Mouse (Mus musculus) spleen, adult 2 months (tissue): ENCODE measurements around the gene Sirt4. TPM values are rescaled to one million over a fixed set of nuclear protein-coding genes. Genes with fewer than 3 reads are reported as not detected.

ENCODE experiments used
- DNase-seq, 2 experiments: peaks; one replicate each; pipeline versions ENCODE4 v3.0.0 to v3.0.0-alpha.2; 2012 to 2021; ENCODE audit warnings: low spot score in 2 of 2, low read depth in 1 of 2
- H3K27ac ChIP-seq: fragments of 200-500 bp; 2 replicates; pipeline ENCODE4 v1.5.1; 2012; ENCODE audit warnings: low read length, inconsistent platforms; ENCODE audit not compliant: insufficient read depth
- H3K27me3 ChIP-seq: fragments of 200-500 bp; 2 replicates; pipeline ENCODE4 v1.6.1; 2012; ENCODE audit warnings: mild to moderate bottlenecking, moderate library complexity, low read length, inconsistent platforms; ENCODE audit not compliant: control insufficient read depth, insufficient read depth
- H3K36me3 ChIP-seq: fragments of 200-500 bp; 2 replicates; pipeline ENCODE4 v1.6.1; 2012; ENCODE audit warnings: mild to moderate bottlenecking, low read length, inconsistent platforms; ENCODE audit not compliant: control insufficient read depth, insufficient read depth
- H3K4me1 ChIP-seq: fragments of 200-500 bp; 2 replicates; pipeline ENCODE4 v1.6.1; 2011; ENCODE audit warnings: inconsistent platforms; ENCODE audit not compliant: control insufficient read depth, insufficient read depth, insufficient read length
- H3K4me3 ChIP-seq: fragments of 200-500 bp; 2 replicates; pipeline ENCODE4 v1.5.1; 2011; ENCODE audit warnings: mild to moderate bottlenecking, inconsistent platforms; ENCODE audit not compliant: insufficient read depth, insufficient read length; ENCODE audit errors: extremely low read depth
- CTCF ChIP-seq: fragments of 200-500 bp; IDR thresholded peaks from 2 replicates; pipeline ENCODE4 v1.5.1; 2011; ENCODE audit warnings: mild to moderate bottlenecking, inconsistent platforms; ENCODE audit not compliant: insufficient read depth, insufficient read length, insufficient replicate concordance; ENCODE audit errors: extremely low read depth
- POLR2A ChIP-seq: fragments of 200-500 bp; IDR thresholded peaks from 2 replicates; pipeline ENCODE4 v1.6.1; 2011; ENCODE audit warnings: low read depth, low read length, inconsistent platforms
- WGBS: fragments of 180-500 bp; shearing (Covaris S2); methylation state at CpG from one replicate; pipeline ENCODE4 v1.1.7; 2018; 5-methylcytosine and 5-hydroxymethylcytosine counted together
- polyA plus RNA-seq: library from polyadenylated mRNA; depleted of rRNA; stranded (reverse); fragments of >200 nt; gene quantifications from 2 replicates; pipeline ENCODE4 v1.2.3, GENCODE M21; 2012

The Sirt4 gene
- polyA plus RNA-seq, 1 experiment = 19.6 TPM

DNA sequence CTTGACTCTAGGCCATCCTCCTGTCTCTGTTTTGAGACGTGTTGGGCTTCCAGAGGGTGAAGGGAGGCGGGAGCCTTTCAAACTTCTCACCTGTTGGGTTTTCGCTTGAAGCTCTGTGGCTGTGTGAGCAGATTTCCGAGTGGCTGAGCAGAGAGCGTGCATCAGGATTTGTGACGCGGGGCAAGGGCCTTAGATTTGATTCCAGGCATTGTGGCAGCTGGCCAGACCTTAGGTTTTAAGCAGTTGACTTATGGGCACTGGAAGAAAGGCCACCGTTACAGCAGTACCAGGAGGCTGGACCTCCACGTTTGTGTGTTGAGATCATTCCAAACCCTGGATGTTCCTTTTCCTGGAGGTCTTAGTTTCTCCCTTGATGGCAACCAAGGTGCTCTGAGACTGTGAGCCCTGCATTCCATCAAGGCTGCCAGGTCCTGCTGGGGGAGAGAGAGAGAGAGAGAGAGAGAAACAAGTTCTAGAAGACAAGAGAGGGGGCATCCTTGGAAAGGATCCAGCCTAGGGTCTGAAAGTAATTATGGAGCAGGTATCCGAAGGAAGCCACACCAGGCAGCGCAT, 50.2 kb downstream of the Sirt4 start:
- Histone ChIP-seq H3K4me1 (no peaks in the 10 kb centered on the region; the same call in 1 of the 2 replicates), H3K27me3 (peaks cover 25% of the 10 kb centered on the region), H3K36me3 (no peaks in the 10 kb centered on the region), H3K27ac (no peak overlapping the region), H3K4me3 (no peak overlapping the region)
- WGBS = 84% methylated on average over 11 of the region's 11 CpGs
- TF ChIP-seq CTCF = no peak
- no peak for TF ChIP-seq POLR2A
- no peak for DNase-seq

GRCm38 (mm10) chr5:115433191-115433590, 51.3 kb downstream of the Sirt4 start:
- no peak overlapping the region for H3K27ac ChIP-seq
- H3K36me3 ChIP-seq = no peaks in the 10 kb centered on the region
- no peaks in the 10 kb centered on the region; the same call in 1 of the 2 replicates for H3K4me1 ChIP-seq
- no peak for TF ChIP-seq POLR2A
- TF ChIP-seq CTCF = no peak
- H3K4me3 ChIP-seq = no peak overlapping the region
- H3K27me3 ChIP-seq = peaks cover 28% of the 10 kb centered on the region
- WGBS = 77% methylated on average over 8 of the region's 8 CpGs
- no peak for DNase-seq

DNA sequence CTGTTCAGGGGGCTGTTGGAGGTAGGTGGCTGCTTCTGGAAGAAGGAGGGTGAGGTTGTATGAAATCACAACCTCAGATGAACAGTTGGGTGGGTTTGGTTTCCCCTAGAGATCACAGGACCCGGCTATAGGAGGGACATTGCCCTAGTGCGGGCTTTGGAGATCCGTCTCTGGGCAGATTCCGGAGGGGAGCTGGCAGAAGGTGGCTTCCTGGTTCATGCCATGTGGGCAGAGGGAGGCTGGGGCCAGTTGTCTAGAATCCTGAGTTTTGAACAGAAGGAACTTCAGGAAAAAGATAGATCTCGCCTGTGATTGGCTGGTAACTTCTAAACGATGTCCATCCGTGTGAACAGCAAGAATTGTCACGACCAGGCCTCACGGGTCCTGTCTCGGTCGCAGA, 52.1 kb downstream of the Sirt4 start:
- WGBS = 81% methylated on average over 11 of the region's 11 CpGs
- H3K27ac ChIP-seq = no peak overlapping the region
- H3K36me3 ChIP-seq = no peaks in the 10 kb centered on the region
- DNase-seq = no peak
- H3K4me3 ChIP-seq = no peak overlapping the region
- no peaks in the 10 kb centered on the region; the same call in 1 of the 2 replicates for H3K4me1 ChIP-seq
- H3K27me3 ChIP-seq = peaks cover 29% of the 10 kb centered on the region
- no peak for TF ChIP-seq CTCF
- TF ChIP-seq POLR2A = no peak

GRCm38 (mm10) chr5:115431898-115432259, 52.6 kb downstream of the Sirt4 start:
- H3K27ac ChIP-seq = no peak overlapping the region
- no peaks in the 10 kb centered on the region for H3K36me3 ChIP-seq
- WGBS = 35% methylated on average over 7 of the region's 7 CpGs
- H3K27me3 ChIP-seq = peaks cover 31% of the 10 kb centered on the region
- H3K4me1 ChIP-seq = no peaks in the 10 kb centered on the region; the same call in 1 of the 2 replicates
- DNase-seq = no peak
- H3K4me3 ChIP-seq = no peak overlapping the region
- TF ChIP-seq CTCF (no peak), POLR2A (no peak)

DNA sequence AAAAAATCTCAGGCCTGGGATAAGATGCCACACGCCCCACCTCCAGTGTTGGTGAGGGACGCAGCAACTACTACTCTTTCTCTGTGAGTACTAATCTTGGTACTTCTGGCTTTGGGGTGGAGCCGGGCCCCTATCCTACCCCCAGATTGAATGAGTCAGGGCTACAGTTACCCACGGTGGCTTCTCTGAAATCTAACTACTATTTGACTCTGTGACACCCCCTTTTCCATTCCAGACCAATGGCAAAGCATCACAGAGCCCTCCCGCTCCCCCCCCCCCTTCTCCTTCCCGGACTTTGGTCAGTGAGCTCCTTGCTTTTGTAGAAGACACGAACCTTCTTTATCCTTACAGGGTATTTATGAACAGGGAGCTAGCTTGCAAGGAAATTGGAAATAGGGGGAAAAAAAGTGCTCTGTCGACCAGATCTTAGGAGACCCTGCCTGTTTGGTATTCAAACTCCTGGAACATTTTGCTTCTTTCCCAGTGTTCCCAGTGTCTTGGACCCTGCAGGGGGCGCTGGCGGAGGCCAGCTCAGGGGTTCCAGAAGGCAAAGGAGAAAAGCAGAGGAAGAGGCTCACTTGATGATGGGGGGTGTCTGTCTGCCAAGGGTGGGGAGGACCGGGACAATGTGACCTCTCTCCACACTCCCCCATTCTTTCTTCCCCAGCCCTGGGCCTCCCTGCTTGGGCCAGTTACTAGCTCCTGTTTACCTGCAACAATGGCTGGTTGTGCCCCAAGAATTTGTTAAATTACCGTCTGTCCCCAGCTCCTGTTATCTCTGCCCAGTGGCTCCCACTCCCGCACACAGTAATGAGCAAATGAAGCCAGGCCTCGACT, 53.2 kb downstream of the Sirt4 start:
- H3K4me3 ChIP-seq = no peak overlapping the region
- peaks cover 25% of the 10 kb centered on the region for H3K27me3 ChIP-seq
- TF ChIP-seq POLR2A = no peak
- TF ChIP-seq CTCF = no peak
- no peaks in the 10 kb centered on the region; the same call in 1 of the 2 replicates for H3K4me1 ChIP-seq
- H3K27ac ChIP-seq = no peak overlapping the region
- no peak for DNase-seq
- WGBS = 25% methylated on average over 14 of the region's 14 CpGs
- no peaks in the 10 kb centered on the region for H3K36me3 ChIP-seq

DNA sequence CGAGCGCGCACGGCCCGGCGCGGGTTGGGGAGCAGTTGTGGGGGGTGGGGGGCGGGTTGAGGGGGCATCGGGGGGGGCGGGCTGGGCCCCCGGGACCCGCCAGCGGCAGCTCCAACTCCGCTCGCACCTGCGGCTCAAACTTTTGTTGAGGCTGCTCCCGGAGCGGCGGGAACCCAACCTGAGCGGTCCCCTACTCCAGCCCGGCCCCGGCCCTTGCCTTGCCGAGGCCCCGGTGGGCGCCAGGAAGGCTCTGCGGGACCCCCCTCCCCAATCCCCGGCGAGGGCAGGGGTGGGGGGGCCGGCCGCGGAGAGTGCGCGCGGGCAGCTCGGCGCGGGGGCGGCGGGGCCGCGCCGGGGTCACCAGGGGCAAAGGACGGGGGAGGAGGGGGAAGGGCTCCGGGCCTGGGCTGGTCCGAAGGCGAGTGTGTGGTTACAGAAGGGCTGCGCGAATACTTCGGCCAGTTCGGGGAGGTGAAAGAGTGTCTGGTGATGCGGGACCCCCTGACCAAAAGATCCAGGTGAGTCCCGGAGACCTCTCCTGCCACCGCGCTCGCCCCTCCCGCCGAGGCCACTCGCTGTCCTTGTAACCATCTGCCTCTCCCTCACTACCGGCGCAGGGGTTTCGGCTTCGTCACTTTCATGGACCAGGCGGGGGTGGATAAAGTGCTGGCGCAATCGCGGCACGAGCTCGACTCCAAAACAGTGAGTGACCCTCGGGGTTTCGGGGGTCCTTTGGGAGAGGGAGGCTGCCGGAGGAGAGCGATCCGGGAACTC, 54.2 kb downstream of the Sirt4 start:
- H3K27me3 ChIP-seq = peaks cover 24% of the 10 kb centered on the region
- no peak for DNase-seq
- TF ChIP-seq CTCF = no peak
- no peak for TF ChIP-seq POLR2A
- no peaks in the 10 kb centered on the region; the same call in 1 of the 2 replicates for H3K4me1 ChIP-seq
- no peak overlapping the region for H3K27ac ChIP-seq
- H3K4me3 ChIP-seq = no peak overlapping the region; the same call in 1 of the 2 replicates
- no peaks in the 10 kb centered on the region for H3K36me3 ChIP-seq
- 5% methylated on average over 54 of the region's 73 CpGs for WGBS
